Mouse (Mus musculus): ENCODE measurements around the gene Ogn.

Ogn gene

DNA sequence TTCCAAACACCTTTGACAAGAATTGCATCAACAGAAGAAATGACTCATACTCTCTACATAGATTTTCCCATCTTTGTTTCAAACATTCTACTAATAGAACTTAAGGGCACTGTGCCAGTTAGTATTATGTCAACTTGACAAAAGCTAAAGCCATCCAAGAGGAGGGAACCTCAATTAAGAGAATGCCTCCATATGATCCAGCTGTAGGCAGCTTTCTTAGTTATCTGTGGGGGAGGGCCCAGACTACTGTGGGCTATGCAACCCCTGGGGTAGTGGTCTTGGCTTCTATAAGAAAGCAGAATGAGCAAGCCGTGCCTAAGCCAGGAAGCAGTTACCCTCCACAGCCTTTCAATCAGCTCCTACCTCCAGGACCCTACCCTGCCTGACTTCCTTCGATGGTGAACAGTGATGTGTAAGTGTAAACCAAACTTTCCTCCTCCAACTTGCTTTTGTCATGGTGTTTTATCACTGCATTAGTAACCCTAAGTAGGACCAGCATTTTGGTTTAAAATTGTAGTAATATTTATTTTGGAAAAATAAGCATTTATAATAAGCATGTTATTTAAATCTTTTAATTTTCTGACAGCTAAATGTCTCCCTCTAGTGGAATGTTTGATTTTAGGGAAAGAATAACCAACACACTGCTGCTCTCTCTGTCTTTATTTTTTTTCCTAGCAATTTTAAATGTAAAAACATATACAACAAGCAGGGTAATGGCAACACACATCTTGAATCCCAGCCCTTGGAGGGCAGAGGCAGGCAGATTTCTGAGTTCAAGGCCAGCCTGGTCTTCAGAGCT lies 37.1 kb downstream of the Ogn start:
- no peak for DNase-seq

DNA sequence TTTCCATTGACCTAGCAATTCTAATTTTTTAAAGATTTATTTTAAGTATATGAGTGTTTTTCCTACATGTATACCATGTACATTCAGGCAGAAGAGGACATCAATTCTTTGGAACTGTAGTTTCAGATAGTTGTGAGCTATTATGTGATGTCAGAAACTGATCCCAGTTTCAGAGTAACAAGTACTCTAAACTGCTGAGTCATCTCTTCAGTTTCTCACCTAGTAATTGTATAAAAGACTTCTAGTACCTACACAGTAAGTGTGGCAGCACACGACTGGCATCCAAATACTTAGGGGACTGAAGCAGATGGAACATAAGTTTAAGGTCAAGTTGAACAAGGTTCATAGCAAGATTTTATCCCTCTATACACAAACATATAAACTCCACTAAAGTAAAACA lies 38.2 kb downstream of the Ogn start:
- no peak for DNase-seq

DNA sequence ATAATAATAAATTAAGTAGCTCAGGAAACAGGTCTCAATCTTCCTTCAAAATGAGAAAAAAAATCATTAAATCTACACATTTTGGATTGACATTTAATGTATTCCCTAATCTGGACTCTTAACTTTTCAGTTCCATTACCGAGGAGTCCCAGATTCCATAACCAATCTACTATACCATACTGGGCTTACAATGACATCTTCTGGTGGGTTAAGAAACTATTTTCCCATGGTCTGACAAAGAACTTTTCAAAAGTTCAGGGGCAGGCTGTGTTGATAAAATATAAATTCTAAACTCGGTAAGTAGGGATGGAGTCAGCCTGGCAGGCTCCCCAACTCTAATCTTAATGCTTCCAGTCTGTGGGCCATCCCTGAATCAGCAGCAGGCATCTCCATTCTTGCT lies 43.3 kb downstream of the Ogn start:
- no peak for DNase-seq

DNA sequence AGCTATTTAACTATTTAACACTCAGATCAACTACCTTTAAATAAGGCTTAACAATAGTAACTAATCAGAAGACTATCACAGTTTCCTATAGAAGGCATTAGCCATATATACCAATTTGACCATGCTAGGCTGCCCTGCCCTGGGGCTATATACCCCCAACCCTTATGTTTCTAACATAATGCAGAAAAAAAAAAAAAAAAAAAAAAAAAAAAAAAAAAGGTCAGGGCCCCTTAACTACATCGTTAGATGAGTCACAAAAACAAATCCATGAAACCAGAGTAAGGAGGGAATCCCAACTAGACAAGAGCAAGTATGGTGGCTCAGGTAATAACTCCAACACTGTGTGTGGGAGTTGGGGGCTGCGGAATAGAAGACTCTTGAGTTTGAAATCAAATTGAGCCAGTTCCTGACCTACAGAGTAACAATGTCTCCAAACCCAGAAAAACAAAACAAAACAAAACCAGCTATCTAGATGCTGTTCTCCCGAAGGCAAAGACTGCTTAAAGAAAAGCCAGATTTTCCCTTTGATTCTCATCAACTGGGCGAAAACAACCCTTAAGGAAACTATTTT lies 44.0 kb downstream of the Ogn start:
- no peak for DNase-seq

DNA sequence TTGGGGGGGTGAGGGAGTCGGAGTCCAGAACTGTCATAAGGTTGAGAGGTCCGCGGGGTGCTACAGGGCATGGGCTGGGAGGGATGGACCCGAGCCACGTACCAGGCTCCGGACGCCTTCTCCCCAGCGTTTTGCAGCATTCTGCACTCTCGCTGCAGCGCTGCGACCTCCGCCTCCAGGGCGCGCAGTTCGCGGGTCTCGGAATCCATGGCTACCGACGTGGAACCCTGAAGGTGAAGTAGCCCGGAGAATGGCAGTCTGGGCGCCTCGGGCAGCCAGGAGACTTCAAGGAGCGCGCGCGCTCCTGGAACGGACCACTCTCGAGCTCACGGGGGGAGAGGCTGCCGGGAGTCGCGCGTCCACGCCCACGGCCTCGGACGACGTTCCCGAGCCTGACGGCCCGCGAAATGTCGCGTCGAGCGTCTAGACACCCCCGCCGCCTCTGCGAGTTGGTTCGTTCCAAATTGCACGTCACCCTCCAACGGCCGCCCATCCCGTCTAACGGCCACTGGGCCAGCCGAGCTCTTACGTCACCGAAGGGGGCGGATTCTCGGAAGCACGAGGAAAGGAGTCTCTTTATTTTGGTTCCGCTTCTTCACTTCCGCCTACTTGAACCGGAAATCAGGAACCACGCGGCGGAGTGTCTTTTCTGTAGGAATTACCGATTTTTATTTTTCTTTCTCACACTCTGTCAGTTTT lies 44.8 kb downstream of the Ogn start, which contains the start of the genes Cenpp and Nol8:
Cenpp (minus strand) TSS at position 305 of the 699 bp plus-strand sequence.
Nol8 (plus strand) TSS at position 598 of the 699 bp plus-strand sequence.
- peak; percentile 96 to 98 for DNase-seq

DNA sequence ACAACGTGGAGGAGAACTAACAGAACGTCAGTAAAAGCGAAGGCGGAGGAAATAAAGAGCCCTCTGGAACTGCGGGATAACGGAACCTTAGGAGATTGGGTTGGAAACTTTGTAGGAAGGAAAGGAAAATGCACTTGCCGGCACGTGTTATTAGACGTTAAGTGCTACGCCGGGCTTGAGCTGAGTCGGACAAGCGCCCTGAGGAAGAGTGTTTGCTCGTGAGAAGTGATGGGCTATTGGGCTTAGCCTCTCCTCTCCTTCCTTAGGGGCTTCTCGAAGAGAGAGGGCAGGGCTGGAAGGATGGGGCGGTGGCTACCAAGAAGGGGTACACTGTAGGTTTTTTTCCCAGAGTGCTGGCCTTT lies 45.3 kb downstream of the Ogn start:
- peak; percentile 20 to 43 for DNase-seq

Data from thymus, adult 18-20 months (tissue).